Mouse (Mus musculus): ENCODE measurements around the gene Mrvi1. TPM values are rescaled to one million over a fixed set of nuclear protein-coding genes. Genes with fewer than 3 reads are reported as not detected.

Gene Mrvi1
- polyA plus RNA-seq, 1 experiment from 2014 or later: 4.0 TPM

DNA sequence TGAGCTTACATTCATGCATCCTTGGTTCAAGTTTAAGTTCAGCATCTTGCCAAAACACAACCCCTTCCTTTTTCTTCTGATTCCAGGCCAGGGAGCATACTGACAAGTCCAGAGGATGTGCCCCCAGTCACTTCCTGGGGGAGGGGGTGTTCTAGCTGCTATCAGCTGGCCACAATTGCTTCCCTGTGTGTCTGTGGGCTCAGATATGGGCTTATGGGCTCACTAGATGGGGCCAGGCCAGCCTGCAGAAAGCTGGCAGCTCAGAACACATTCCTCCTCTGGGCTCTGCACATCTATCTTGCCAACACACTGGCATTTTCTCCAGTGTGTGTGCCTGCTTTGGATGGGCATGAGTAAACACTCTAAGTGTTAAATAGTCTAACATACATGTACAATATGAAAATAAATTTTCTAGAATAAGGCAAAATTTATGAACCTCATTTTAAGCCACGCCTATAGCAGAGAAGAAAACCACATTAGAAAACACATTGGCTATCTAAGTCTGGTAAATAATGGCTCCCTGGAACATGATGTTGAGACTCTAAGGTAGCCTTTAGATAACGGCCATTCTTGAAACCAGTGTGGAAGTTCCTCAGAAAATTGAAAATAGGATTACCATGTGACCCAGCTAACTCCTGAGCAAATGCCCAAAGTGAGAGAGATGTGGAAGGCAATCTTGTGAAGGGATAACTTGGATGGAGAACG is 22.0 kb upstream of the Mrvi1 start:
- ATAC-seq (ENCODE audit: insufficient read depth): peak; percentile 96
- peak overlapping the region; percentile 85 for H3K27ac ChIP-seq (replicated peaks)
- no peaks in the 10 kb centered on the region for H3K36me3 ChIP-seq (replicated peaks)
- H3K4me3 ChIP-seq (replicated peaks): 0 out of 2 replicates have a peak overlapping the region, but pooled peaks have one; percentile 4
- H3K4me2 ChIP-seq: peak overlapping the region; percentile 48
- no peaks in the 10 kb centered on the region for H3K27me3 ChIP-seq
- peaks cover 38% of the 10 kb centered on the region for H3K4me1 ChIP-seq (replicated peaks)
- no peaks in the 10 kb centered on the region for H3K9me3 ChIP-seq (replicated peaks)
- H3K9ac ChIP-seq: peak overlapping the region; percentile 4; the same call in 1 of the 2 replicates
- 42% methylated on average over 3 of the region's 3 CpGs for whole genome bisulfite sequencing (ENCODE audit: insufficient replicate concordance)

- H3K9ac ChIP-seq: no peak overlapping the region
- H3K27ac ChIP-seq (replicated peaks): peak overlapping the region; percentile 81
- H3K4me2 ChIP-seq: peak overlapping the region; percentile 25; the same call in 1 of the 2 replicates
- peaks cover 37% of the 10 kb centered on the region for H3K4me1 ChIP-seq (replicated peaks)
- no peaks in the 10 kb centered on the region for H3K36me3 ChIP-seq (replicated peaks)
- peak; percentile 76 for ATAC-seq (ENCODE audit: insufficient read depth)
- H3K27me3 ChIP-seq: no peaks in the 10 kb centered on the region
- H3K4me3 ChIP-seq (replicated peaks): no peak overlapping the region
- no peaks in the 10 kb centered on the region for H3K9me3 ChIP-seq (replicated peaks)
- WGBS (ENCODE audit: insufficient replicate concordance): 29% methylated on average over 15 of the region's 15 CpGs
Measured at GRCm38 (mm10) chr7:110998887-110999827, 16.9 kb upstream of the Mrvi1 start.

- no peaks in the 10 kb centered on the region for H3K27me3 ChIP-seq
- H3K9me3 ChIP-seq (replicated peaks): no peaks in the 10 kb centered on the region
- peaks cover 15% of the 10 kb centered on the region for H3K4me1 ChIP-seq (replicated peaks)
- no peak overlapping the region for H3K27ac ChIP-seq (replicated peaks)
- WGBS (ENCODE audit: insufficient replicate concordance): 54% methylated on average over 4 of the region's 4 CpGs
- no peaks in the 10 kb centered on the region for H3K36me3 ChIP-seq (replicated peaks)
- no peak overlapping the region for H3K9ac ChIP-seq
- ATAC-seq (ENCODE audit: insufficient read depth): no peak
- no peak overlapping the region for H3K4me2 ChIP-seq
- H3K4me3 ChIP-seq (replicated peaks): no peak overlapping the region
Measured at GRCm38 (mm10) chr7:110991221-110991494, 8.9 kb upstream of the Mrvi1 start.

GRCm38 (mm10) chr7:110990356-110991220 is 8.3 kb upstream of the Mrvi1 start:
- Histone ChIP-seq H3K36me3 (replicated peaks) (no peaks in the 10 kb centered on the region), H3K27ac (replicated peaks) (no peak overlapping the region), H3K9ac (no peak overlapping the region), H3K4me1 (replicated peaks) (peaks cover 20% of the 10 kb centered on the region), H3K27me3 (no peaks in the 10 kb centered on the region), H3K4me3 (replicated peaks) (no peak overlapping the region), H3K4me2 (no peak overlapping the region), H3K9me3 (replicated peaks) (no peaks in the 10 kb centered on the region)
- ATAC-seq (ENCODE audit: insufficient read depth): no peak
- WGBS (ENCODE audit: insufficient replicate concordance): 29% methylated on average over 5 of the region's 5 CpGs

GRCm38 (mm10) chr7:110989286-110989879 is 7.1 kb upstream of the Mrvi1 start:
- Histone ChIP-seq H3K4me1 (replicated peaks) (peaks cover 21% of the 10 kb centered on the region), H3K36me3 (replicated peaks) (no peaks in the 10 kb centered on the region), H3K27ac (replicated peaks) (no peak overlapping the region), H3K27me3 (no peaks in the 10 kb centered on the region), H3K4me3 (replicated peaks) (no peak overlapping the region), H3K9ac (no peak overlapping the region), H3K9me3 (replicated peaks) (no peaks in the 10 kb centered on the region), H3K4me2 (no peak overlapping the region)
- no peak for ATAC-seq (ENCODE audit: insufficient read depth)
- 53% methylated on average over 5 of the region's 5 CpGs for WGBS (ENCODE audit: insufficient replicate concordance)

GRCm38 (mm10) chr7:110988081-110988480 is 5.8 kb upstream of the Mrvi1 start:
- no peak overlapping the region for H3K4me2 ChIP-seq
- H3K4me3 ChIP-seq (replicated peaks): no peak overlapping the region
- no peaks in the 10 kb centered on the region for H3K27me3 ChIP-seq
- H3K36me3 ChIP-seq (replicated peaks): no peaks in the 10 kb centered on the region
- H3K27ac ChIP-seq (replicated peaks): no peak overlapping the region
- WGBS (ENCODE audit: insufficient replicate concordance): 80% methylated on average over 3 of the region's 3 CpGs
- no peaks in the 10 kb centered on the region for H3K9me3 ChIP-seq (replicated peaks)
- peaks cover 21% of the 10 kb centered on the region for H3K4me1 ChIP-seq (replicated peaks)
- H3K9ac ChIP-seq: no peak overlapping the region
- ATAC-seq (ENCODE audit: insufficient read depth): no peak

- 70% methylated on average over 7 of the region's 7 CpGs for WGBS (ENCODE audit: insufficient replicate concordance)
- H3K36me3 ChIP-seq (replicated peaks): no peaks in the 10 kb centered on the region
- no peak for ATAC-seq (ENCODE audit: insufficient read depth)
- H3K4me2 ChIP-seq: no peak overlapping the region
- H3K9ac ChIP-seq: no peak overlapping the region
- H3K9me3 ChIP-seq (replicated peaks): no peaks in the 10 kb centered on the region
- H3K4me1 ChIP-seq (replicated peaks): peaks cover 23% of the 10 kb centered on the region
- H3K27me3 ChIP-seq: no peaks in the 10 kb centered on the region
- H3K4me3 ChIP-seq (replicated peaks): no peak overlapping the region
- no peak overlapping the region for H3K27ac ChIP-seq (replicated peaks)
Measured at GRCm38 (mm10) chr7:110985581-110986265, 3.5 kb upstream of the Mrvi1 start.

- peaks cover 24% of the 10 kb centered on the region for H3K4me1 ChIP-seq (replicated peaks)
- H3K4me3 ChIP-seq (replicated peaks): no peak overlapping the region
- H3K27me3 ChIP-seq: no peaks in the 10 kb centered on the region
- H3K36me3 ChIP-seq (replicated peaks): no peaks in the 10 kb centered on the region
- H3K4me2 ChIP-seq: no peak overlapping the region
- WGBS (ENCODE audit: insufficient replicate concordance): 70% methylated on average over 5 of the region's 5 CpGs
- H3K9ac ChIP-seq: no peak overlapping the region
- H3K9me3 ChIP-seq (replicated peaks): no peaks in the 10 kb centered on the region
- ATAC-seq (ENCODE audit: insufficient read depth): no peak
- H3K27ac ChIP-seq (replicated peaks): no peak overlapping the region
Measured at GRCm38 (mm10) chr7:110983621-110984020, 1.4 kb upstream of the Mrvi1 start.

DNA sequence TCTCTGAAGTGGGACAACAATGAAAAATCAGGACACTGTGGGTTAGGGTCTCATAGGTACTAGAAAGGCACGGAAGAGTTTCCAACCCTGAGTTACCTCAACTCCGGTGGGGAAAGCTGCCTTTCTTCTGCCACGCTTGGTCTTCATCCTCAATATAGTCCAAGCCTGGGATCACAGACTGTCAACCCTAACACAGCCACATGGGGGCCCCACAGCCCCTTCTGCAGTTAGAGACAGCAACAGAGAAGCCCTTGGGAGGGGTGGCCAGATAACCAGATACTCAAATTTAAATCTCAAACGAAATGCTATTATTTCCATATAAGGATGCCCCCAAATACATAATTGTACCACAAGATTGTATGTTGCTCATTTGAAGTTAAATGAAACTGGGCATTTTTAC is 503 bp upstream of the Mrvi1 start:
- Histone ChIP-seq H3K9me3 (replicated peaks) (no peaks in the 10 kb centered on the region), H3K27me3 (no peaks in the 10 kb centered on the region), H3K36me3 (replicated peaks) (no peaks in the 10 kb centered on the region), H3K27ac (replicated peaks) (no peak overlapping the region), H3K4me2 (no peak overlapping the region), H3K4me1 (replicated peaks) (peaks cover 32% of the 10 kb centered on the region), H3K4me3 (replicated peaks) (no peak overlapping the region), H3K9ac (no peak overlapping the region)
- ATAC-seq (ENCODE audit: insufficient read depth): peak; percentile 38; the same call in 1 of the 2 replicates
- whole genome bisulfite sequencing (ENCODE audit: insufficient replicate concordance): 29% methylated on average over 4 of the region's 4 CpGs

DNA sequence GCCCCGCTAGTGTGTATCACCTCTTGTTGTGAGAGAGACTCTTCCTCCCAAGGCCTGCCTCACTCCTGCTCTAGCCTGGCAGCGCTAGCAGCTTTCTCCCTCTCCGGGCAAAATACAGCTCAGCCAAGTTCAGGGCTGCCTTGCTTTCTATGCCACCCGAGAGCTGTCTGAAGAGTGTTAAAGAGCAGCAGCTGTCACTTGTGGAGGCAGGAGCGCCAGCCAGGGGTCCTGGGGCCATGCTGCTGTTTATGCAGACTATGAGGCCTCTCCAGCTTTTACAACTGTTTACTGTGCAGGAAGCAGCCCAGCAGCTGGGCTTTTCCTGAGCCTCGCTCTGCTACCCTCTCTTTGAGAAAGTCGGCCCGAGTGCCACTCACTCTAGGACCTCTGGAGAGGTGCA is 1.2 kb downstream of the Mrvi1 start:
- H3K27me3 ChIP-seq: no peaks in the 10 kb centered on the region
- 53% methylated on average over 8 of the region's 8 CpGs for WGBS (ENCODE audit: insufficient replicate concordance)
- H3K9me3 ChIP-seq (replicated peaks): no peaks in the 10 kb centered on the region
- ATAC-seq (ENCODE audit: insufficient read depth): no peak
- no peaks in the 10 kb centered on the region for H3K36me3 ChIP-seq (replicated peaks)
- H3K9ac ChIP-seq: no peak overlapping the region
- H3K4me1 ChIP-seq (replicated peaks): peaks cover 48% of the 10 kb centered on the region
- no peak overlapping the region for H3K4me2 ChIP-seq
- no peak overlapping the region for H3K4me3 ChIP-seq (replicated peaks)
- no peak overlapping the region for H3K27ac ChIP-seq (replicated peaks)
